Mouse (Mus musculus): ENCODE measurements around the gene Sntb2. TPM values are rescaled to one million over a fixed set of nuclear protein-coding genes. Genes with fewer than 3 reads are reported as not detected.

Gene Sntb2
- total and polyA plus RNA-seq, 3 experiments, result 3.6 to 3.8 TPM; not detected in 1

- no peaks in the 10 kb centered on the region for H3K4me1 ChIP-seq (ENCODE audit: control insufficient read depth in 1 of 2, insufficient read depth in 2 of 2, low read length in 2 of 2)
- H3K4me3 ChIP-seq (ENCODE audit: control insufficient read depth in 1 of 2, insufficient read depth in 1 of 2, low read depth in 2 of 2, low read length in 2 of 2), result no peak overlapping the region
- H3K9me3 ChIP-seq (replicated peaks; ENCODE audit: insufficient read depth, low read length), result no peaks in the 10 kb centered on the region
- no peak overlapping the region for H3K27ac ChIP-seq (ENCODE audit: control insufficient read depth, low read depth, low read length)
- H3K36me3 ChIP-seq (ENCODE audit: control insufficient read depth in 1 of 2, insufficient read depth in 2 of 2, low read length in 2 of 2), result no peaks in the 10 kb centered on the region; a peak in 1 of 4 replicates
- no peak overlapping the region for H3K9ac ChIP-seq (ENCODE audit: control insufficient read depth, low read depth, low read length, poor library complexity, severe bottlenecking)
- DNase-seq (ENCODE audit: low read depth, low spot score), result no peak
- H3K27me3 ChIP-seq (ENCODE audit: control insufficient read depth in 1 of 2, insufficient read depth in 2 of 2, low read length in 2 of 2), result no peaks in the 10 kb centered on the region
- no peak for TF ChIP-seq ZC3H11A (IDR thresholded peaks at IDR 0.05; ENCODE audit: low read depth, low read length)
- TF ChIP-seq EP300 (IDR thresholded peaks at IDR 0.05; ENCODE audit: low read depth in 1 of 2, low read length in 2 of 2), result no peak
- TF ChIP-seq SIN3A (IDR thresholded peaks at IDR 0.05; ENCODE audit: low read length), result no peak
- TF ChIP-seq RAD21 (IDR thresholded peaks at IDR 0.05; ENCODE audit: low read depth, low read length), result no peak
- TF ChIP-seq USF1 (IDR thresholded peaks at IDR 0.05; ENCODE audit: low read depth, low read length), result no peak
- no peak for TF ChIP-seq ZMIZ1 (IDR thresholded peaks at IDR 0.05; ENCODE audit: low read depth, low read length)
- TF ChIP-seq CTCF (IDR thresholded peaks at IDR 0.05 in 2 of 3, conservative IDR thresholded peaks at IDR 0.05 in 1 of 3; ENCODE audit: control insufficient read depth in 1 of 3, insufficient read depth in 1 of 3, low read depth in 2 of 3, low read length in 3 of 3, poor library complexity in 1 of 3, severe bottlenecking in 1 of 3), result no peak
- TF ChIP-seq ELF1 (IDR thresholded peaks at IDR 0.05; ENCODE audit: low read depth, low read length), result no peak
- no peaks in the 10 kb centered on the region for H3K79me2 ChIP-seq (ENCODE audit: control insufficient read depth, insufficient read depth, low read length, poor library complexity)
These were observed 22.7 kb downstream of the Sntb2 start for GRCm38 (mm10) chr8:106958212-106958611.

GRCm38 (mm10) chr8:106959626-106960025 is 24.1 kb downstream of the Sntb2 start:
- peak overlapping the region; percentile 18; the same call in 1 of the 2 replicates for H3K27ac ChIP-seq (ENCODE audit: control insufficient read depth, low read depth, low read length)
- TF ChIP-seq POLR2A (IDR thresholded peaks at IDR 0.05; ENCODE audit: control insufficient read depth in 1 of 2, insufficient read depth in 1 of 2, low read depth in 1 of 2, low read length in 2 of 2, poor library complexity in 1 of 2) (no peak), BHLHE40 (IDR thresholded peaks at IDR 0.05; ENCODE audit: borderline replicate concordance, low read depth, low read length) (no peak), GATA1 (IDR thresholded peaks at IDR 0.05; ENCODE audit: low read depth, low read length) (peak; percentile 39), UBTF (IDR thresholded peaks at IDR 0.05; ENCODE audit: borderline replicate concordance, insufficient read depth, low read depth, low read length) (no peak), HCFC1 (IDR thresholded peaks at IDR 0.05; ENCODE audit: low read depth, low read length) (no peak), MAFK (IDR thresholded peaks at IDR 0.05; ENCODE audit: borderline replicate concordance, low read depth, low read length) (no peak), TBP (IDR thresholded peaks at IDR 0.05; ENCODE audit: low read depth, low read length) (no peak), ELF1 (IDR thresholded peaks at IDR 0.05; ENCODE audit: low read depth, low read length) (no peak), ZNF384 (IDR thresholded peaks at IDR 0.05; ENCODE audit: low read depth, low read length) (peak; percentile 37; the same call in 1 of the 2 replicates), RCOR1 (IDR thresholded peaks at IDR 0.05; ENCODE audit: low read depth, low read length) (no peak), MAZ (IDR thresholded peaks at IDR 0.05; ENCODE audit: low read depth, low read length) (no peak), ZKSCAN1 (IDR thresholded peaks at IDR 0.05; ENCODE audit: low read depth, low read length) (peak; percentile 79), MAX (IDR thresholded peaks at IDR 0.05; ENCODE audit: low read length) (no peak), ZC3H11A (IDR thresholded peaks at IDR 0.05; ENCODE audit: low read depth, low read length) (no peak), KAT2A (conservative IDR thresholded peaks at IDR 0.05; ENCODE audit: low read depth, low read length) (no peak), CTCF (IDR thresholded peaks at IDR 0.05 in 2 of 3, conservative IDR thresholded peaks at IDR 0.05 in 1 of 3; ENCODE audit: control insufficient read depth in 1 of 3, insufficient read depth in 1 of 3, low read depth in 2 of 3, low read length in 3 of 3, poor library complexity in 1 of 3, severe bottlenecking in 1 of 3) (no peak), ZMIZ1 (IDR thresholded peaks at IDR 0.05; ENCODE audit: low read depth, low read length) (no peak), NELFE (IDR thresholded peaks at IDR 0.05; ENCODE audit: low read depth, low read length) (no peak), POLR2AphosphoS5 (IDR thresholded peaks at IDR 0.05; ENCODE audit: borderline replicate concordance, low read depth, low read length) (no peak), JUND (IDR thresholded peaks at IDR 0.05; ENCODE audit: low read depth, low read length) (no peak), ETS1 (IDR thresholded peaks at IDR 0.05; ENCODE audit: low read depth, low read length) (no peak), CHD1 (IDR thresholded peaks at IDR 0.05; ENCODE audit: low read depth, low read length) (no peak), MYC (IDR thresholded peaks at IDR 0.05; ENCODE audit: low read depth, low read length) (no peak), MEF2A (IDR thresholded peaks at IDR 0.05; ENCODE audit: extremely low read depth, insufficient replicate concordance, low read depth, low read length, poor library complexity, severe bottlenecking) (no peak), EP300 (IDR thresholded peaks at IDR 0.05; ENCODE audit: low read depth in 1 of 2, low read length in 2 of 2) (peak; percentile 35 to 41; a peak in 2 of 4 replicates), MXI1 (IDR thresholded peaks at IDR 0.05; ENCODE audit: low read depth, low read length) (no peak)

More at GRCm38 (mm10) chr8:106959626-106960025, 24.1 kb downstream of the Sntb2 start:
- Histone ChIP-seq H3K79me2 (ENCODE audit: control insufficient read depth, insufficient read depth, low read length, poor library complexity) (no peaks in the 10 kb centered on the region), H3K4me3 (ENCODE audit: control insufficient read depth in 1 of 2, insufficient read depth in 1 of 2, low read depth in 2 of 2, low read length in 2 of 2) (no peak overlapping the region), H3K36me3 (ENCODE audit: control insufficient read depth in 1 of 2, insufficient read depth in 2 of 2, low read length in 2 of 2) (peaks cover 0 to 7% of the 10 kb centered on the region in 2 experiments; a peak in 2 of 4 replicates), H3K9me3 (replicated peaks; ENCODE audit: insufficient read depth, low read length) (no peaks in the 10 kb centered on the region), H3K9ac (ENCODE audit: control insufficient read depth, low read depth, low read length, poor library complexity, severe bottlenecking) (no peak overlapping the region), H3K4me1 (ENCODE audit: control insufficient read depth in 1 of 2, insufficient read depth in 2 of 2, low read length in 2 of 2) (peaks cover 3 to 8% of the 10 kb centered on the region in 2 experiments; a peak in 1 of 4 replicates), H3K27me3 (ENCODE audit: control insufficient read depth in 1 of 2, insufficient read depth in 2 of 2, low read length in 2 of 2) (no peaks in the 10 kb centered on the region)
- peak; percentile 76 for DNase-seq (ENCODE audit: low read depth, low spot score)
